In genomic region chr19:35819626-35820025, GRCm38 (mm10) we compare ENCODE assay signal across 26 mouse cellular contexts.
"Had no signal": no experiment of that assay in that cellular context is flagged by ENCODE, and none has a peak within 500 bp of the region (broad histone marks: within the 10 kb centered on the region; RNA-seq: fewer than 3 reads in every experiment).

No protein-coding gene starts in this region.

- H3K27me3 ChIP-seq: embryonic facial prominence, embryonic 12.5 days; embryonic facial prominence, embryonic 13.5 days; embryonic facial prominence, embryonic 15.5 days; forebrain, embryonic 12.5 days; forebrain, embryonic 13.5 days; forebrain, embryonic 15.5 days had no signal

- H3K36me3 ChIP-seq: embryonic facial prominence, embryonic 10.5 days; embryonic facial prominence, embryonic 12.5 days; embryonic facial prominence, embryonic 13.5 days; embryonic facial prominence, embryonic 15.5 days; forebrain, embryonic 10.5 days; forebrain, embryonic 12.5 days; forebrain, embryonic 15.5 days had no signal

- H3K4me3 ChIP-seq: embryonic facial prominence, embryonic 10.5 days; embryonic facial prominence, embryonic 12.5 days; embryonic facial prominence, embryonic 13.5 days; embryonic facial prominence, embryonic 15.5 days; erythroblast, embryonic 14.5 days; forebrain, embryonic 10.5 days; forebrain, embryonic 12.5 days; forebrain, embryonic 13.5 days; forebrain, embryonic 15.5 days; gastrocnemius, adult 2 months; heart, adult 2 months had no signal

- H3K4me2 ChIP-seq: embryonic facial prominence, embryonic 12.5 days; embryonic facial prominence, embryonic 13.5 days; embryonic facial prominence, embryonic 15.5 days; forebrain, embryonic 12.5 days; forebrain, embryonic 13.5 days; forebrain, embryonic 15.5 days had no signal

- DNase-seq: cerebellum, adult 8-10 months; cerebellum, adult 9-10 months; cerebellum, adult 9-11 months; cerebellum, postnatal 10 days; cerebellum, postnatal 14 days; cerebellum, postnatal 25 days; cerebellum, postnatal 36 days; embryo, embryonic 11 days; forebrain, postnatal 0 days; gastrocnemius, adult 2 months; gastrocnemius, postnatal 10 days; gastrocnemius, postnatal 14 days; gastrocnemius, postnatal 25 days; gastrocnemius, postnatal 36 days; heart, adult 11 months; heart, adult 18-20 months; heart, adult 2 months had no signal
